Mouse (Mus musculus): Measurements from ENCODE around the gene Tedc1.

Gene Tedc1

GRCm38 (mm10) chr12:113138901-113139864, 17.0 kb upstream of the Tedc1 start:
- DNase-seq (ENCODE audit: low read depth), result no peak

GRCm38 (mm10) chr12:113139908-113140615, 16.2 kb upstream of the Tedc1 start, which contains the start of gene Crip2:
Crip2 (plus strand) TSS chr12:113140236.
- DNase-seq (ENCODE audit: low read depth), result no peak

GRCm38 (mm10) chr12:113140616-113141411, 15.4 kb upstream of the Tedc1 start:
- DNase-seq (ENCODE audit: low read depth), result no peak

- DNase-seq (ENCODE audit: low read depth), result no peak
Observed at GRCm38 (mm10) chr12:113141531-113141973, 14.7 kb upstream of the Tedc1 start.

- peak; percentile 89 for DNase-seq (ENCODE audit: low read depth)
Observed at GRCm38 (mm10) chr12:113142021-113142975, 13.9 kb upstream of the Tedc1 start.

- DNase-seq (ENCODE audit: low read depth), result no peak
Observed at GRCm38 (mm10) chr12:113143164-113143563, 13.1 kb upstream of the Tedc1 start.

GRCm38 (mm10) chr12:113144001-113144756, 12.0 kb upstream of the Tedc1 start:
- DNase-seq (ENCODE audit: low read depth), result peak; percentile 68

- DNase-seq (ENCODE audit: low read depth), result no peak
Observed at GRCm38 (mm10) chr12:113144886-113145285, 11.3 kb upstream of the Tedc1 start.

GRCm38 (mm10) chr12:113145591-113145990, 10.6 kb upstream of the Tedc1 start:
- no peak for DNase-seq (ENCODE audit: low read depth)

GRCm38 (mm10) chr12:113146112-113147057, 9.8 kb upstream of the Tedc1 start, which contains the start of gene Crip1:
Crip1 (plus strand) TSS chr12:113146316.
- DNase-seq (ENCODE audit: low read depth), result peak; percentile 57

GRCm38 (mm10) chr12:113147481-113147880, 8.7 kb upstream of the Tedc1 start:
- no peak for DNase-seq (ENCODE audit: low read depth)

GRCm38 (mm10) chr12:113148381-113149035, 7.7 kb upstream of the Tedc1 start:
- DNase-seq (ENCODE audit: low read depth), result peak; percentile 71

GRCm38 (mm10) chr12:113149341-113149740, 6.9 kb upstream of the Tedc1 start:
- peak; percentile 56 for DNase-seq (ENCODE audit: low read depth)

GRCm38 (mm10) chr12:113149896-113150295, 6.3 kb upstream of the Tedc1 start:
- DNase-seq (ENCODE audit: low read depth), result no peak

- DNase-seq (ENCODE audit: low read depth), result no peak
Observed at GRCm38 (mm10) chr12:113150591-113150990, 5.6 kb upstream of the Tedc1 start.

GRCm38 (mm10) chr12:113151046-113151445, 5.2 kb upstream of the Tedc1 start:
- no peak for DNase-seq (ENCODE audit: low read depth)

GRCm38 (mm10) chr12:113151661-113152271, 4.5 kb upstream of the Tedc1 start:
- no peak for DNase-seq (ENCODE audit: low read depth)

- no peak for DNase-seq (ENCODE audit: low read depth)
Observed at GRCm38 (mm10) chr12:113152272-113152661, 4.0 kb upstream of the Tedc1 start.
